ENCODE assay signal across 22 mouse cellular contexts in genomic region chr16:48368096-48368495, GRCm38 (mm10). TPM values are rescaled to one million over a fixed set of nuclear protein-coding genes. Genes with fewer than 3 reads are reported as not detected.
DNase-seq lines count a peak whose midpoint lies in the region; ATAC-seq and TF ChIP-seq lines count a peak whose summit lies in the region.
"Had no signal": no experiment of that assay in that cellular context is flagged by ENCODE, and none has a peak within 500 bp of the region (broad histone marks: within the 10 kb centered on the region; RNA-seq: fewer than 3 reads in every experiment).

No protein-coding gene starts in this region.

- H3K9ac ChIP-seq in liver, postnatal 0 days (replicated peaks), result no peak overlapping the region
- H3K9ac ChIP-seq: embryonic facial prominence, embryonic 13.5 days; kidney, embryonic 15.5 days; liver, embryonic 12.5 days; neural tube, embryonic 15.5 days had no signal

- WGBS in cerebellum, adult 2 months, result 26% methylated on average over 2 of the region's 2 CpGs
- WGBS in liver, postnatal 0 days (ENCODE audit: insufficient replicate concordance), result 95% methylated on average over 2 of the region's 2 CpGs

- no peaks in the 10 kb centered on the region for H3K27me3 ChIP-seq in megakaryocyte, embryonic 14.5 days (replicated peaks)
- no peaks in the 10 kb centered on the region for H3K27me3 ChIP-seq in cerebellum, adult 2 months (ENCODE audit: control insufficient read depth, insufficient read depth, low read length)
- H3K27me3 ChIP-seq in liver, postnatal 0 days (ENCODE audit: insufficient read depth, low read length), result no peaks in the 10 kb centered on the region
- H3K27me3 ChIP-seq: embryonic facial prominence, embryonic 13.5 days; kidney, embryonic 15.5 days; liver, embryonic 12.5 days; neural tube, embryonic 15.5 days had no signal

- no peak for TF ChIP-seq EP300 in liver, postnatal 0 days (IDR thresholded peaks at IDR 0.05; ENCODE audit: low read depth)

- H3K36me3 ChIP-seq in megakaryocyte, embryonic 14.5 days (replicated peaks; ENCODE audit: low read length), result no peaks in the 10 kb centered on the region
- no peaks in the 10 kb centered on the region for H3K36me3 ChIP-seq in liver, postnatal 0 days (replicated peaks; ENCODE audit: insufficient read depth, low read length)
- H3K36me3 ChIP-seq: embryonic facial prominence, embryonic 13.5 days; kidney, embryonic 15.5 days; liver, embryonic 12.5 days; midbrain, embryonic 10.5 days; neural tube, embryonic 15.5 days had no signal

- TF ChIP-seq CTCF in cerebellum, adult 2 months (IDR thresholded peaks at IDR 0.05; ENCODE audit: borderline replicate concordance, insufficient read depth, low read depth, low read length), result no peak
- no peak for TF ChIP-seq CTCF in liver, postnatal 0 days (IDR thresholded peaks at IDR 0.05; ENCODE audit: low read depth)

- no peak for TF ChIP-seq POLR2A in cerebellum, adult 2 months (IDR thresholded peaks at IDR 0.05; ENCODE audit: borderline replicate concordance, insufficient read depth, low read length)

- H3K27ac ChIP-seq in cerebellum, adult 2 months (ENCODE audit: insufficient read depth, low read length), result peak overlapping the region; percentile 45; the same call in 1 of the 2 replicates
- H3K27ac ChIP-seq in liver, postnatal 0 days (ENCODE audit: low read depth), result no peak overlapping the region
- H3K27ac ChIP-seq: embryonic facial prominence, embryonic 13.5 days; kidney, embryonic 15.5 days; liver, embryonic 12.5 days; midbrain, embryonic 10.5 days; neural tube, embryonic 15.5 days had no signal

- H3K4me2 ChIP-seq in liver, postnatal 0 days (ENCODE audit: low read depth, low read length), result no peak overlapping the region
- H3K4me2 ChIP-seq: embryonic facial prominence, embryonic 13.5 days; heart, embryonic 11.5 days; kidney, embryonic 15.5 days; liver, embryonic 12.5 days; neural tube, embryonic 15.5 days had no signal

- H3K4me1 ChIP-seq in megakaryocyte, embryonic 14.5 days, result peaks cover 23% of the 10 kb centered on the region
- H3K4me1 ChIP-seq in cerebellum, adult 2 months (ENCODE audit: control insufficient read depth, insufficient read depth, low read length), result peaks cover 21% of the 10 kb centered on the region
- H3K4me1 ChIP-seq in liver, postnatal 0 days (ENCODE audit: insufficient read depth), result no peaks in the 10 kb centered on the region
- H3K4me1 ChIP-seq: embryonic facial prominence, embryonic 13.5 days; kidney, embryonic 15.5 days; liver, embryonic 12.5 days; midbrain, embryonic 10.5 days; neural tube, embryonic 15.5 days had no signal

- ATAC-seq in megakaryocyte, adult 5-6 weeks (ENCODE audit: poor library complexity, severe bottlenecking), result no peak
- peak; percentile 31 for ATAC-seq in megakaryocyte progenitor cell, adult 5-6 weeks (replicated peaks; ENCODE audit: poor library complexity)
- ATAC-seq in liver, postnatal 0 days, result no peak
- ATAC-seq: inflammation-experienced regulatory T-cells, adult 6 months; liver, embryonic 12.5 days; lung, postnatal 0 days had no signal

- peaks cover 8% of the 10 kb centered on the region for H3K9me3 ChIP-seq in megakaryocyte, embryonic 14.5 days
- no peaks in the 10 kb centered on the region for H3K9me3 ChIP-seq in liver, postnatal 0 days (ENCODE audit: low read length)
- H3K9me3 ChIP-seq: kidney, embryonic 15.5 days; liver, embryonic 12.5 days; neural tube, embryonic 15.5 days had no signal

- DNase-seq in adrenal gland, postnatal 14 days, result peak; percentile 35
- DNase-seq in cerebellum, adult 2 months, result peak; percentile 62 to 75
- DNase-seq in urinary bladder, adult 18-20 months (ENCODE audit: low spot score in 2 of 2), result no peak
- DNase-seq in liver, postnatal 0 days, result no peak
- DNase-seq in lung, adult 18-20 months, result no peak
- DNase-seq: gastrocnemius, postnatal 25 days; heart, postnatal 36 days; layer of hippocampus, adult 9-11 months; right cerebral cortex, adult 18-20 months; thymus, postnatal 25 days had no signal

- H3K4me3 ChIP-seq in megakaryocyte, embryonic 14.5 days (replicated peaks), result peak overlapping the region; percentile 59
- H3K4me3 ChIP-seq in cerebellum, adult 2 months (replicated peaks; ENCODE audit: insufficient read depth, low read depth, low read length), result no peak overlapping the region
- H3K4me3 ChIP-seq in liver, postnatal 0 days (ENCODE audit: low read depth, low read length), result no peak overlapping the region
- H3K4me3 ChIP-seq: embryonic facial prominence, embryonic 13.5 days; kidney, embryonic 15.5 days; liver, embryonic 12.5 days; midbrain, embryonic 10.5 days; neural tube, embryonic 15.5 days had no signal

RNA-seq across cellular contexts. Expression of gene Gm5485, which starts 44.1 kb away (rescaled TPM):
- polyA plus RNA-seq in megakaryocyte, embryonic 14.5 days (2012; ENCODE audit: insufficient read depth, low replicate concordance), result not detected in 2 replicates
- total RNA-seq in megakaryocyte, adult 5-6 weeks (2015), result not detected in 2 replicates
- not detected in 2 replicates for total RNA-seq in megakaryocyte, adult 5-6 weeks (2017)
- not detected in 2 replicates for total RNA-seq in adrenal gland, postnatal 14 days (2021)
- polyA plus RNA-seq in cerebellum, adult 2 months (2012; rRNA removed), result 0.26 TPM in 1 of 2 replicates, not detected in the other
- total RNA-seq in megakaryocyte progenitor cell, adult 5-6 weeks (2015), result not detected in 2 replicates
- not detected in 2 replicates for total RNA-seq in megakaryocyte progenitor cell, adult 5-6 weeks (2017)
- polyA plus RNA-seq in liver, postnatal 0 days (2015; fragmentation: Nextera tagmentation; extraction: Ambion mirVana), result not detected in 2 replicates
- total RNA-seq: gastrocnemius, postnatal 25 days; heart, postnatal 36 days; left cerebral cortex, postnatal 36 days had no signal
- polyA plus RNA-seq: embryonic facial prominence, embryonic 13.5 days; heart, embryonic 11.5 days; kidney, embryonic 15.5 days; liver, embryonic 12.5 days; midbrain, embryonic 10.5 days; neural tube, embryonic 15.5 days had no signal

Comparison
In these comparisons a context has a peak if more than half of its experiments do, and no peak if none do; other contexts are left out.
1. DNase-seq: peak in adrenal gland, postnatal 14 days (single experiment) and cerebellum, adult 2 months (2 of 2); none in urinary bladder, adult 18-20 months (0 of 2), liver, postnatal 0 days (single experiment) and lung, adult 18-20 months (0 of 2).